Mouse (Mus musculus) thymus, adult 2 months (tissue): Measurements from ENCODE around the gene Avil. TPM values are rescaled to one million over a fixed set of nuclear protein-coding genes. Genes with fewer than 3 reads are reported as not detected.

Experiments
- DNase-seq: peaks from one replicate; pipeline ENCODE4 v3.0.0; 2021
- H3K27ac ChIP-seq: fragments of 200-500 bp; 2 replicates; pipeline ENCODE4 v1.5.1; 2012; ENCODE audit warnings: low read length, control low read depth; ENCODE audit not compliant: control insufficient read depth, insufficient read depth
- H3K27me3 ChIP-seq: fragments of 200-500 bp; 2 replicates; pipeline ENCODE4 v1.6.1; 2012; ENCODE audit warnings: mild to moderate bottlenecking, low read length, moderate library complexity, mixed read lengths; ENCODE audit not compliant: control insufficient read depth, insufficient read depth
- H3K36me3 ChIP-seq: fragments of 200-500 bp; 2 replicates; pipeline ENCODE4 v1.6.1; 2012; ENCODE audit warnings: mild to moderate bottlenecking, low read length, moderate library complexity; ENCODE audit not compliant: control insufficient read depth, insufficient read depth
- H3K4me1 ChIP-seq: fragments of 200-500 bp; replicated peaks from 2 replicates; pipeline ENCODE4 v1.6.1; 2012; ENCODE audit warnings: low read length; ENCODE audit not compliant: control insufficient read depth, insufficient read depth
- H3K4me3 ChIP-seq: fragments of 200-500 bp; 2 replicates; pipeline ENCODE4 v1.5.1; 2012; ENCODE audit warnings: mild to moderate bottlenecking, low read length, control low read depth, moderate library complexity; ENCODE audit not compliant: control insufficient read depth, insufficient read depth
- CTCF ChIP-seq: fragments of 200-500 bp; IDR thresholded peaks from 2 replicates; pipeline ENCODE4 v1.5.1; 2012; ENCODE audit warnings: mild to moderate bottlenecking, control low read depth, low read length, moderate library complexity, borderline replicate concordance; ENCODE audit not compliant: control insufficient read depth, poor library complexity, insufficient read depth; ENCODE audit errors: extremely low read depth
- POLR2A ChIP-seq: fragments of 200-500 bp; IDR thresholded peaks from 2 replicates; pipeline ENCODE4 v1.6.1; 2012; ENCODE audit warnings: mild to moderate bottlenecking, low read length, control low read depth, moderate library complexity; ENCODE audit not compliant: control insufficient read depth, poor library complexity, insufficient read depth; ENCODE audit errors: extremely low read depth
- WGBS: fragments of 180-500 bp; shearing (Covaris S2); methylation state at CpG from one replicate; pipeline ENCODE4 v1.1.7; 2018; 5-methylcytosine and 5-hydroxymethylcytosine counted together
- polyA plus RNA-seq: library from polyadenylated mRNA; depleted of rRNA; stranded (reverse); fragments of >200 nt; gene quantifications from 2 replicates; pipeline ENCODE4 v1.2.3, GENCODE M21; 2012

Avil gene
- polyA plus RNA-seq, 1 experiment = 0.97 TPM

DNA sequence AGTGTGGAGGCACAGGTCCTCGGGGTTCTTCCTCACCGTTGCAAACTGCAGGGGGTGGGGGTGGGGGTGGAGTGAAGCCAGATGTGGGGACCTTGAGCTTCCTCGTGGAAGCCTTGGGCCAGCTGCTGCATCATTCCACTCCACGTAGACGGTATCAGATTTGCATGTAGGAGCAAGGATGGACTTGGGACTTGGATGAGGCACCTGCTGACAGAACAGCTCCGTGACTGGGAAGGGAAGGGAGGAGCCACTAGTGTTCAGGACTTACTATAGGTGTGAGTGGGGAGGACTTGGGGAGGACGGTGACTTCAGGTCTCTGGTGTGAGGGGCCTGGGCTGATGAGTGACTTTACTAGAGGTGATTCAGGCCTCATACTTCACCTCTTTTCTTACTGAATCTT is 27.5 kb upstream of the Avil start:
- TF ChIP-seq POLR2A = no peak
- no peak for TF ChIP-seq CTCF
- peaks cover 2% of the 10 kb centered on the region for H3K4me1 ChIP-seq
- H3K27me3 ChIP-seq = no peaks in the 10 kb centered on the region
- H3K4me3 ChIP-seq = no peak overlapping the region
- 64% methylated on average over 7 of the region's 7 CpGs for WGBS
- DNase-seq = no peak
- H3K27ac ChIP-seq = no peak overlapping the region
- no peaks in the 10 kb centered on the region for H3K36me3 ChIP-seq

DNA sequence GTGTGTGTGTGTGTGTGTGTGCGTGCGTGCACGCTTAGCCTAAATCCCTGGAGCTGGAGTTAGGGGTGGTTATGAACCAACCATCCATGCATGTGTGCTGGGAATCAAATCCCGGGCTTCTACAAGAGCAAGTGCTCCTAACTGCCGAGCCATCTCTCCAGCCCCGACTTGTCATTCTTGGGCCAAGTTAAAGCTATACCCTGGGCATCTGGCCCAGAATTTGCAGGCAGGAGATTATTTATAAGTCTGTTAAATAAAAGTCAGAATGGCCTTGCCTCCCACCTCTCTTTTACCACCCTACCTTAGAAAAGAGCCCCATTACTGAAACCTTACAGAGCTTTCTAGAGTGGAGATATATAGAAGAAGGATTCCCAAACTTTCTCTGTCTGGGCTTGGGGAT is 24.8 kb upstream of the Avil start:
- Histone ChIP-seq H3K27me3 (no peaks in the 10 kb centered on the region), H3K36me3 (no peaks in the 10 kb centered on the region), H3K27ac (no peak overlapping the region), H3K4me3 (no peak overlapping the region), H3K4me1 (peaks cover 14% of the 10 kb centered on the region)
- no peak for TF ChIP-seq POLR2A
- TF ChIP-seq CTCF = no peak
- 97% methylated on average over 6 of the region's 6 CpGs for WGBS
- DNase-seq = no peak

GRCm38 (mm10) chr10:126977076-126977475 is 23.4 kb upstream of the Avil start:
- TF ChIP-seq POLR2A (no peak), CTCF (no peak)
- H3K4me1 ChIP-seq = peaks cover 25% of the 10 kb centered on the region
- H3K27ac ChIP-seq = no peak overlapping the region
- WGBS = 92% methylated on average over 4 of the region's 4 CpGs
- no peaks in the 10 kb centered on the region for H3K36me3 ChIP-seq
- DNase-seq = no peak
- no peak overlapping the region for H3K4me3 ChIP-seq
- no peaks in the 10 kb centered on the region for H3K27me3 ChIP-seq

DNA sequence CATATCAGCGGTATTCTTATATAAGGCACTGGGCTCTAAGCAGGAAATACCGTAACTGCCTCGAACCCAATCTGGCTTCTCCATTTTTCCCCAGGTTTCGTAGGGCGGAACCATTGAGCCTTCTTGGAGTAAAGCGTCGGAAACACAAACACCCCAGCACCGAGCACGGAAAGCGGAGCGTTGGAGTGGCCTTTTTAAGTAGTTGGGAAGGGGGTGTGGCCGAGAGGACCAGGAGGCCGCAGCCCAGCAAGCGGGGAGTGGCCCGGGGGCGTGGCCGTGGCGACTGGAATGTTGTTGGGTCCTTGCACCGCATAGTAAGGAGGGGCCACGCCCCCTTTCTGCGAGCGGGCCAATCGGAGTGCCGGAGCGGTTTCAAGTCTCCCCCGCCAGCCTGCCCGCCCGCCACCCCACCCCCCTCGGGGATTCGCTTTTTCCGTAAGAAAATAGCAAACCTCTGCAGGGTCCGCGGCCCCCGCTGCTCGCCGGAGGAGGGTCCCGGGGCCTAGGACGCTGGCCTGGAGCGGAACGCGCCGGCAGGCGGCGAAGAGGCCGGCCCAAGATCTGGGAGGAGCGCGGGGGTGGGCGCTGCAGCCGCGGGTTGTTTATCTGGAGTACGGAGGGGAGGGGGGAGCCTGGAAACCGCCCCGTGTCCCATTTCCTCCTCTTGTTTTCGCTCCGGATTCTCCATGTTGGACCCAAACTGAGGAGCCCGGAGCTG is 22.1 kb upstream of the Avil start, which contains the start of gene Ctdsp2:
Gene Ctdsp2 (plus strand): TSS at position 441 of the 718 bp plus-strand sequence.
- 1% methylated on average over 56 of the region's 56 CpGs for WGBS
- no peaks in the 10 kb centered on the region for H3K36me3 ChIP-seq
- H3K27me3 ChIP-seq = no peaks in the 10 kb centered on the region
- H3K4me3 ChIP-seq = peak within 1 kb of the TSS; percentile 81
- DNase-seq = peak; percentile 98
- H3K4me1 ChIP-seq = peaks cover 38% of the 10 kb centered on the region
- H3K27ac ChIP-seq = peak within 1 kb of the TSS; percentile 52
- 0 out of 2 replicates have a peak, but pooled peaks have one; percentile 14 for TF ChIP-seq CTCF
- TF ChIP-seq POLR2A = peak; percentile 53; the same call in 1 of the 2 replicates

GRCm38 (mm10) chr10:126979121-126979635 is 21.3 kb upstream of the Avil start:
- Histone ChIP-seq H3K4me1 (peaks cover 44% of the 10 kb centered on the region), H3K27ac (no peak overlapping the region), H3K36me3 (no peaks in the 10 kb centered on the region), H3K27me3 (no peaks in the 10 kb centered on the region), H3K4me3 (peak overlapping the region; percentile 81)
- WGBS = 1% methylated on average over 49 of the region's 62 CpGs
- peak; percentile 55 for DNase-seq
- no peak for TF ChIP-seq CTCF
- TF ChIP-seq POLR2A = no peak

DNA sequence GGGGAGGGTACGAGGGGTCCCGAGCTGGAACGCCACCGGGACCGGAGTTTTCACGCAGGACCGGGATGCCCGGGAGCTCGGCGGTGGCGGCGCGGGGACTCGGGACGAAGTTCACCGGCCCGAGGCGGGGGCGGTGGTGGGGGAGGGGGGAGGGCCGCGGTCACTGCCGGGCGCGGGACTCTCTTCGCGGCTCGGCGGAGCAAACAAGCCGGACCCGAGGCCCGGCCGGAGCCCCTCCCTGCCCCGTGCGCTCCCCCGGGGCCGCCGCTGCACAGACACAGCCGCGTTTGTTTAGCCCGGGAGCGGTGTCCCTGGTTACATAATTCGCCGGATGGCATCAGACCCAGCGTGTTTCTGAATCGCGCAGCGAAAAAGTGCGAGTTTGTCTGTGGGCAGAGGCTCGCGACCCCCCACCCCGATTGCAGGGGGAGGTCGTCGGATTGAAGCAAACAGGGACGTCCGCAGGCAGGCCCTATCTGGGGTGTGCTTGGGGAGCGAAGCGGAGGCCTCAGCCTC is 20.8 kb upstream of the Avil start:
- under 1% methylated on average over 57 of the region's 57 CpGs for WGBS

More for the DNA sequence above, 20.8 kb upstream of the Avil start:
- peaks cover 49% of the 10 kb centered on the region for H3K4me1 ChIP-seq
- H3K27me3 ChIP-seq = no peaks in the 10 kb centered on the region
- TF ChIP-seq POLR2A (no peak), CTCF (no peak)
- H3K4me3 ChIP-seq = peak overlapping the region; percentile 81
- peak; percentile 46 for DNase-seq
- no peaks in the 10 kb centered on the region for H3K36me3 ChIP-seq
- H3K27ac ChIP-seq = no peak overlapping the region
